Mouse (Mus musculus) heart, embryonic 16.5 days (tissue): ENCODE measurements around the gene Rabggta. TPM values are rescaled to one million over a fixed set of nuclear protein-coding genes. Genes with fewer than 3 reads are reported as not detected.

ENCODE experiments used
- ATAC-seq: fragments of 200-750 bp; cut with Nextera tagmentation; replicated peaks from 2 replicates; pipeline ENCODE4 v1.8.0; 2017; ENCODE audit warnings: moderate number of reproducible peaks; ENCODE audit not compliant: insufficient read depth, low FRiP score; ENCODE audit errors: extremely low read depth
- H3K27ac ChIP-seq: fragments of 300-500 bp; sonication (generic); 2 replicates; pipeline ENCODE4 v1.5.1; 2014; ENCODE audit warnings: mild to moderate bottlenecking, low read length, control low read depth, moderate library complexity
- H3K27me3 ChIP-seq: fragments of 300-500 bp; sonication (generic); 2 replicates; pipeline ENCODE4 v1.6.1; 2014; ENCODE audit warnings: low read length, mixed read lengths; ENCODE audit not compliant: control insufficient read depth, insufficient read depth
- H3K36me3 ChIP-seq: fragments of 300-500 bp; sonication (generic); 2 replicates; pipeline ENCODE4 v1.6.1; 2014; ENCODE audit not compliant: control insufficient read depth, insufficient read depth
- H3K4me1 ChIP-seq: fragments of 300-500 bp; sonication (generic); 2 replicates; pipeline ENCODE4 v1.6.1; 2014; ENCODE audit warnings: low read length, mixed read lengths; ENCODE audit not compliant: control insufficient read depth, insufficient read depth
- H3K4me2 ChIP-seq: fragments of 300-500 bp; sonication (generic); 2 replicates; pipeline ENCODE4 v1.6.1; 2014; ENCODE audit warnings: low read depth, mild to moderate bottlenecking, control low read depth, low read length
- H3K4me3 ChIP-seq: fragments of 300-500 bp; sonication (generic); 2 replicates; pipeline ENCODE4 v1.5.1; 2014; ENCODE audit warnings: mild to moderate bottlenecking, control low read depth, low read length
- H3K9ac ChIP-seq: fragments of 300-500 bp; sonication (generic); 2 replicates; pipeline ENCODE4 v1.6.1; 2014; ENCODE audit warnings: low read length, control low read depth
- H3K9me3 ChIP-seq: fragments of 300-500 bp; sonication (generic); replicated peaks from 2 replicates; pipeline ENCODE4 v1.6.1; 2016; ENCODE audit warnings: low read length; ENCODE audit not compliant: control insufficient read depth
- WGBS: fragments of 180-500 bp; shearing (Covaris S2); extraction: QIAGEN DNeasy Blood & Tissue Kit; methylation state at CpG from one replicate; pipeline ENCODE4 v1.1.7; 2014; 5-methylcytosine and 5-hydroxymethylcytosine counted together
- polyA plus RNA-seq: library from polyadenylated mRNA; unstranded; fragments of >200 nt; fragmentation: Nextera tagmentation; extraction: Ambion mirVana; gene quantifications from 2 replicates; pipeline ENCODE4 v1.2.1, GENCODE M21; 2015

Gene Rabggta
- polyA plus RNA-seq, 1 experiment from 2014 or later, result 22.0 TPM

GRCm38 (mm10) chr14:55735758-55736157 is 13.7 kb upstream of the Rabggta start:
- ATAC-seq, result no peak
- Histone ChIP-seq H3K36me3 (peaks cover 26% of the 10 kb centered on the region), H3K9ac (no peak overlapping the region), H3K27me3 (no peaks in the 10 kb centered on the region), H3K9me3 (no peaks in the 10 kb centered on the region), H3K27ac (no peak overlapping the region), H3K4me1 (no peaks in the 10 kb centered on the region), H3K4me3 (no peak overlapping the region), H3K4me2 (no peak overlapping the region)
- WGBS, result 68% methylated on average over 4 of the region's 4 CpGs

- ATAC-seq, result no peak
- no peak overlapping the region for H3K4me3 ChIP-seq
- no peak overlapping the region for H3K9ac ChIP-seq
- WGBS, result 48% methylated on average over 3 of the region's 3 CpGs
- no peak overlapping the region for H3K4me2 ChIP-seq
- H3K36me3 ChIP-seq, result peaks cover 24% of the 10 kb centered on the region
- H3K4me1 ChIP-seq, result no peaks in the 10 kb centered on the region
- H3K27me3 ChIP-seq, result no peaks in the 10 kb centered on the region
- no peaks in the 10 kb centered on the region for H3K9me3 ChIP-seq
- H3K27ac ChIP-seq, result no peak overlapping the region
Measured at GRCm38 (mm10) chr14:55735334-55735733, 13.3 kb upstream of the Rabggta start.

GRCm38 (mm10) chr14:55734869-55735268 is 12.8 kb upstream of the Rabggta start:
- Histone ChIP-seq H3K27me3 (0 out of 2 replicates have a peak, but pooled peaks cover 2% of the 10 kb centered on the region), H3K4me2 (no peak overlapping the region), H3K27ac (no peak overlapping the region), H3K4me3 (no peak overlapping the region), H3K9me3 (no peaks in the 10 kb centered on the region), H3K36me3 (peaks cover 20% of the 10 kb centered on the region), H3K4me1 (no peaks in the 10 kb centered on the region), H3K9ac (no peak overlapping the region)
- no peak for ATAC-seq
- 70% methylated on average over 7 of the region's 7 CpGs for WGBS

GRCm38 (mm10) chr14:55733889-55734288 is 11.8 kb upstream of the Rabggta start:
- no peak overlapping the region for H3K4me3 ChIP-seq
- no peak overlapping the region for H3K27ac ChIP-seq
- 63% methylated on average over 10 of the region's 10 CpGs for WGBS

GRCm38 (mm10) chr14:55730531-55731032 is 8.5 kb upstream of the Rabggta start:
- Histone ChIP-seq H3K9me3 (no peaks in the 10 kb centered on the region), H3K4me1 (no peaks in the 10 kb centered on the region), H3K27me3 (0 out of 2 replicates have a peak, but pooled peaks cover 2% of the 10 kb centered on the region), H3K27ac (no peak overlapping the region), H3K4me2 (no peak overlapping the region), H3K9ac (no peak overlapping the region), H3K4me3 (no peak overlapping the region), H3K36me3 (no peaks in the 10 kb centered on the region)
- 71% methylated on average over 7 of the region's 7 CpGs for WGBS
- ATAC-seq, result no peak

More at GRCm38 (mm10) chr14:55733889-55734288, 11.8 kb upstream of the Rabggta start:
- no peak overlapping the region for H3K9ac ChIP-seq
- peaks cover 10% of the 10 kb centered on the region for H3K36me3 ChIP-seq
- no peaks in the 10 kb centered on the region for H3K4me1 ChIP-seq
- H3K27me3 ChIP-seq, result 0 out of 2 replicates have a peak, but pooled peaks cover 2% of the 10 kb centered on the region
- ATAC-seq, result no peak
- no peaks in the 10 kb centered on the region for H3K9me3 ChIP-seq
- no peak overlapping the region for H3K4me2 ChIP-seq

GRCm38 (mm10) chr14:55730116-55730515 is 8.1 kb upstream of the Rabggta start:
- H3K27me3 ChIP-seq, result 0 out of 2 replicates have a peak, but pooled peaks cover 2% of the 10 kb centered on the region
- no peak overlapping the region for H3K4me2 ChIP-seq
- no peaks in the 10 kb centered on the region for H3K4me1 ChIP-seq
- H3K36me3 ChIP-seq, result no peaks in the 10 kb centered on the region
- 66% methylated on average over 7 of the region's 7 CpGs for WGBS
- no peak overlapping the region for H3K27ac ChIP-seq
- no peaks in the 10 kb centered on the region for H3K9me3 ChIP-seq
- H3K9ac ChIP-seq, result no peak overlapping the region
- no peak for ATAC-seq
- no peak overlapping the region for H3K4me3 ChIP-seq

GRCm38 (mm10) chr14:55727889-55728685 is 6.0 kb upstream of the Rabggta start:
- H3K27ac ChIP-seq, result no peak overlapping the region
- H3K9me3 ChIP-seq, result no peaks in the 10 kb centered on the region
- 0 out of 2 replicates have a peak, but pooled peaks cover 2% of the 10 kb centered on the region for H3K27me3 ChIP-seq
- 61% methylated on average over 8 of the region's 8 CpGs for WGBS
- no peak for ATAC-seq
- H3K36me3 ChIP-seq, result no peaks in the 10 kb centered on the region
- no peak overlapping the region for H3K9ac ChIP-seq
- H3K4me2 ChIP-seq, result no peak overlapping the region
- no peak overlapping the region for H3K4me3 ChIP-seq
- no peaks in the 10 kb centered on the region for H3K4me1 ChIP-seq

- H3K27me3 ChIP-seq, result 0 out of 2 replicates have a peak, but pooled peaks cover 2% of the 10 kb centered on the region
- ATAC-seq, result no peak
- no peaks in the 10 kb centered on the region for H3K9me3 ChIP-seq
- H3K36me3 ChIP-seq, result no peaks in the 10 kb centered on the region
- H3K9ac ChIP-seq, result no peak overlapping the region
- H3K27ac ChIP-seq, result no peak overlapping the region
- peaks cover 7% of the 10 kb centered on the region for H3K4me1 ChIP-seq
- H3K4me2 ChIP-seq, result no peak overlapping the region
- no peak overlapping the region for H3K4me3 ChIP-seq
Measured at GRCm38 (mm10) chr14:55726261-55726660, 4.2 kb upstream of the Rabggta start.

GRCm38 (mm10) chr14:55724411-55724871 is 2.4 kb upstream of the Rabggta start:
- Histone ChIP-seq H3K27me3 (no peaks in the 10 kb centered on the region), H3K27ac (no peak overlapping the region), H3K9me3 (no peaks in the 10 kb centered on the region), H3K4me3 (no peak overlapping the region), H3K4me1 (peaks cover 7% of the 10 kb centered on the region), H3K36me3 (no peaks in the 10 kb centered on the region), H3K9ac (no peak overlapping the region), H3K4me2 (no peak overlapping the region)
- ATAC-seq, result no peak
- 33% methylated on average over 8 of the region's 8 CpGs for WGBS
